Mouse (Mus musculus) c-Kit-positive CD71-positive TER-119-positive erythroid progenitor cells, embryonic 14.5 days (primary cell): Measurements from ENCODE around the gene Prlr.

Experiments
- DNase-seq: peaks from one replicate; pipeline ENCODE4 v3.0.0-alpha.2; 2013; ENCODE audit warnings: low spot score

Gene Prlr

GRCm38 (mm10) chr15:10330626-10331025 is 153.6 kb downstream of the Prlr start:
- no peak for DNase-seq

DNA sequence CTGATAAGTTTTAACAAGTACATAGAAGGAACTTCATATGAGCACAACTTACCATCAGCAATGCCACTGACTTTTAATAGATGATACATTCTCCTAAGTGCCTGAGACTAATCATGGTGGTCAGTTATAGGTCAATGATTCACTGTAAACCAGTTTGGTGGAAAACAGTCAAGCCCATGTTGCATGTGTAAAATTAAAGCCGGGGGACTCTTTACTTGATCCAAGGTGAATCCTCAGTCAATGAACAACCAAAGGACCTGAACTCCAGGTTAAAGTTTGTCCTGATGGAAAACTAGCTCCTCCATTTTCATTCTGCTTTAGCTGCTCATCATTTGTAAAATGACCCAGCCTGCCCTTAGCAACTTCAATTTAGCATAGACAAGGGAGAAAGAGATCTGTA is 155.5 kb downstream of the Prlr start:
- DNase-seq, result no peak

DNA sequence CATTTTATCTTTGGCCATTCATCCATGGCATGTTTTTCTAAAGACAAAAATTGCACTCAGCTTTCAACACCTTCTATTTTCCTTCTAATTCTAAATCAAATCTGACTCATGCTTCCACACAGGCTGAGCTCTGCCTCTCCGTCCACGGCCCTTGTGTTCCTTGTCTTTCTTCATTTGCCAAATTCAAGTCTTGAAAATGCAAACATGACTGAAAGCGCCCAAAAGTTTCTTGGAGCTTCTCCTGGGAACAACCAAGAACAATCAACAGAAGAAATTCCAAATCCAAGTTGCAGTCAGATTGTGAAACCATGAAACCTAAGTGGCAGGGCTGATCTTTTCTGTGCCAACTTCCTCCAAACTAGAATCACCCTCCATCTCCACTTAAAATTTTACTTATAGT is 161.6 kb downstream of the Prlr start:
- DNase-seq, result no peak

DNA sequence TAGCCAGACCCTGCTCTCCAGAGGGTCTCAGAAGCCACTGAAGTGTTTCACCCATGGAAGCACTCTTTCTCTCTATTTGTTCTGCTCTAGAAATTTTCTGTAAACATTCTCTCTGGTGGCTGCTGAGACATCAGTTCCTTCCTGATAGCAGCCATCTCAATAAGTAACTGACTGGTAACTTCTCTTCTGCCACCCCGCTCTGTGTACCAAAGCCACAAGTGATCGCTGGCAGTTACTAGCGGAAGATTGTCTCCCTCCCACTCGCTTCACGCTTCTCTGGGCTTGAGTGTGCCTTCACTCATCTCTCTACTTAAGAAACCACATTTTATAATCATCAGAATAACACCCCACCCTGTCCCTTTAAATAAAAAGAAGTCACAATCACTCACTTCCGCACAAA is 170.0 kb downstream of the Prlr start:
- DNase-seq, result no peak

DNA sequence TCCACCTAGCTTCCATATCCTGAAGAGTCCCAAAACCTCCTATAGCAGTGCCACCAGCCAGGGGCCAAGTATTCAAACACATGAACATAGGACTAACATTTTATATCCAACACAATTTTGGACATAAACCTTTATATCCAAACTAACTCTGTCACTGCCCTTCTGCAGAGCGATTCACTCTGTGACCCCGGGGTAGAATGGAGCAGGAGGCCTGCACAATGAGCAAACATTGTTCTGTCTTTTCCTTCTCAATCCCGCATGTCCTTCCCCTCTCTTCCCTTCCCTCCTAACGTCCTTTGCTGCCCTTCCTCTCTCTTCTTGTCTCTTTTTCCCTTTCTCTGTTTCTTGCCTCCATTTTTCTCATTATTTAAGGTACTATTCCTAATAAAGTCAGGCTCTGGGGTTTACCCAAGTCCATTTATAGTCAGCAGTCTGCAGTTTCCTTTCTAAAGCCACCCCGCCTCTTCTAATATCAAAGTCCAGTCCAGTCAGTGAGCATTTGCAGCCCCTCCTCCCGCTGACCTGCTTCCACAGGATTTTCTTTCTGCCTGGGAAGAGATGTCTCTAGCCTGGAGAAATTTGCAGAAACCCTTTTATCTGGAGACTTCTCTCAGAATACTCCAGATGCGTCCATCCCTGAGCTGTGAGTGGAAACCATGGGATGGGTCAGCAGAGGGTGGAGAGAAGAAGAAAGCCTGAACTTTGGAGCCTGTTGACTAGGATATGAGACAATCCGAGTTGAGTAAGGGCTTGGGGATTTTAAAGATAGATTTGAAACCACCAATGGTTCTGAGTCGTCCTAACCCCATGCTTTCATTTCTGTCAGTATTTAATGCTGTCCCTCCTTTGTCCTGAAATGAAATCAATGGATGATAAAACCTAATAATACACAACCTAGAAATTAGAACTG is 181.3 kb downstream of the Prlr start, which contains the start of gene Agxt2:
Gene Agxt2 (plus strand): TSS at position 494 of the 910 bp plus-strand sequence.
- no peak for DNase-seq

DNA sequence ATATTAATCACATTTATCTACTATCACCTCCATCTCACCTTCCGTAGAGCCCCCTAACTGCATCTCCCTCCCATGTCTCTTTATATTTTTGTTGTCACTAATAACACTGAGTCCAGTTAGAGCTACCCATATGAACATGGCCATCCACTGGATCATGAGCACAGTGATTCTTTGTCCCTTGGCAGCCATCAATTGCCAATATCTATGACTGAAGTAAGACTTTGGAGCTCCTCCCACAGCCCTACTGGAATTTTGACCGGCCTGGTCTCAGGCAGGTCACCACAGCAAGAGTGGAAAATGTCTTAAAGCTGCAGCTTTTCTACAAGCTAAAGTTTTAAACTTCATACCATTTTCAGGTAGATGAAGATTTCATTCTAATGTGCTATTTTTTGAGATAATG is 189.3 kb downstream of the Prlr start:
- no peak for DNase-seq

DNA sequence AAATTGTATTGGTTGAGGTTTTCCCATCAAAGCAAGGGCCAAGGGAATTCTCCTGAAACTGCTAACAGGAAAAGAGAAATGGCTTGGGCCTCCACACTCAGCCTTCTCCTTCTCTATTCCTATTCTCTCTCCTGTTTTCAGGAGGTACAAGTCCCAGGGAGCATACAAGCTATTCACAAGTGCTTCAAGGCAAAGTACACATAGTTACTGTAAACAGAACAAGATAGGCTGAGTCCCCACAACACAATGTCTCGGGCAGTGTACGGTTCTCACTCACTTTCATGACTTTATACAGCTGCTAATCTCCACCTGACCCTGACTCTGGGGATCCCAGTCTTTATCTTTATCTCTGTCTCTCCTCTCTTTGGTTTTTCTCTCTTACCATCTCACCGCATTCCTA is 198.4 kb downstream of the Prlr start:
- no peak for DNase-seq

- DNase-seq, result no peak
Measured at GRCm38 (mm10) chr15:10378338-10378959, 201.4 kb downstream of the Prlr start.

- no peak for DNase-seq
Measured at GRCm38 (mm10) chr15:10379757-10380458, 202.9 kb downstream of the Prlr start.

- DNase-seq, result no peak
Measured at GRCm38 (mm10) chr15:10387263-10387662, 210.2 kb downstream of the Prlr start.
